Mouse (Mus musculus) lung, adult 2 months (tissue): ENCODE data around the gene Foxp1.

Experiments
- CTCF ChIP-seq: fragments of 200-500 bp; IDR thresholded peaks from 2 replicates; pipeline ENCODE4 v1.5.1; 2011; ENCODE audit warnings: mild to moderate bottlenecking, low read length, control low read depth; ENCODE audit not compliant: insufficient read depth
- POLR2A ChIP-seq: fragments of 200-500 bp; IDR thresholded peaks from 2 replicates; pipeline ENCODE4 v1.6.1; 2011; ENCODE audit warnings: low read depth, mild to moderate bottlenecking, control low read depth, low read length, borderline replicate concordance; ENCODE audit errors: extremely low read depth

DNA sequence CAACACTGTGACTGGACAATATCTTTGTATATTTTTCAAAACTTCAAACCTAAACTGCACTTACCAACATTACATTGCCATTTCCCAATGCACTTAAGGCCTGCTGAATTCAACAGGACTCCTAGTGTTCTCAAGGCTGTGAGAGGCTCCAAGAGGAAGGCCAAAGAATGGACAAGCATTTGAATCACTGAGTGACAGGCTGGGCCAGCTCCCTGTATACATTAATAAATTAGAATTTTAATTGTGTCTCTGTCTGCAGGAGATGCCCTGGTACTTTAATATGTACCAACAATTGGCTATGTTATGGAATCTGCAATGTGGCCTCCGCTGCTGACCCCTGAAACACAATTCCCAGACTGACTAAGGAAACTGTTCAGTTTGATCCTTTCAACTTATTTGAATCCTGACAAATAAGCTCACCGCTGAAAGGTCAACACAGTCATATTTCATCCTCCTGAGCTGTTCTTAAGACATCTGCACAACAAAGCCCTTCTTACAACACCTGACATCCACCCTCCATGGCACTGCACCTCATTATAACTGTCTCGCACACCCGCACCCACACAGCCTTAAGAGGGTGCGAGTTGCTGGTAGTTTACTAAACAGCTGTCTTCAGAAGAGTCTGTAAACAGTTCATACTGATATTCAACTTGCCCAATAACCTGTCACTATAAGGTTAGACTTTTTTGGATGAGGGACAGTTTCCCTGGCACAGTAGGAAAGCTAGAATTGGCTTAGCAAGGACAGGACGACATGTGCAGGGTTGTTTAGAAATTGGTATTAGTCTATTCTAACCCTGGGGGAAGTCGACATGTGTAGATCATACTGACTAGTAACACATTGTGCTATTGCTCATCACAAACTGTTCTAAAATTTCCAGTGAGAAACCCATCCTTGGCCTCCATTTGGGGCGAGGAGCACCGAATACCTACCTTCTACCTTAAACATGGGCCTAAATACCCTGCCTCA, 448.9 kb downstream of the Foxp1 start:
- TF ChIP-seq CTCF = no peak
- TF ChIP-seq POLR2A = no peak
